1 mouse cellular context compared by ENCODE assay signal in the genomic region with DNA sequence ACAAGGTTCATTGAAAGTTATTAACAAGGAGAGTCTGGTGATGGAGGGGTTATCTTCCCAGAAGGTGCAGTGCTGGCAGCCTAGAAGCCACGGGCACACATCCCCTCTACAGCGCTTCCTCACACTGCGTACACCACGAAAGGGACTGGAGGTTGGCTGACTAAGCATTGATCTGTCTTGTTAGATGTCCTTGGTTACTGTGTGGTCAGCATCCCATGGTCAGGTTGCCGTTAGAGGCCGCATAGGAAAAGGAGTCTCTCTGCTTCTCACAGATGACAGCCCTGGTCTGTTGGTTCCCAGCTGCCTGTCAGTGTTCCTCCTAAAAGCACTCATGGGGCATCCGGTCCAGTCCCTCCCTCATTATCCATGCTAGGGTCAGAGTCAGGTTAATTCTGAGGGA.
TF ChIP-seq lines count a peak whose summit lies in the region.

No protein-coding gene starts in this region.

TF ChIP-seq in MEL, 35 proteins besides CTCF, POLR2A, EP300 and RAD21 (continued from another document):
- TF ChIP-seq USF2 (IDR thresholded peaks at IDR 0.05; ENCODE audit: borderline replicate concordance in 1 of 2, insufficient read depth in 1 of 2, low read depth in 1 of 2, low read length in 2 of 2) (no peak), ZC3H11A (IDR thresholded peaks at IDR 0.05; ENCODE audit: low read depth, low read length) (no peak), USF1 (IDR thresholded peaks at IDR 0.05; ENCODE audit: low read depth, low read length) (no peak), TAL1 (IDR thresholded peaks at IDR 0.05; ENCODE audit: low read length) (no peak; the same call in 1 of the 2 replicates), ETS1 (IDR thresholded peaks at IDR 0.05; ENCODE audit: low read depth, low read length) (no peak), SIN3A (IDR thresholded peaks at IDR 0.05; ENCODE audit: low read length) (no peak)
TF ChIP-seq in MEL: peak in this region for 0.
